Mouse (Mus musculus): ENCODE measurements around the gene Hacd2.

- no peak for TF ChIP-seq CTCF (IDR thresholded peaks at IDR 0.05; ENCODE audit: control insufficient read depth, insufficient read depth, low read length)
- TF ChIP-seq POLR2A (IDR thresholded peaks at IDR 0.05; ENCODE audit: borderline replicate concordance, control insufficient read depth, low read depth, low read length) = no peak
Observed at GRCm38 (mm10) chr16:35127270-35127669, 105.0 kb downstream of the Hacd2 start.
